Mouse (Mus musculus): ENCODE measurements around the gene Exoc3l.

The Exoc3l gene

DNA sequence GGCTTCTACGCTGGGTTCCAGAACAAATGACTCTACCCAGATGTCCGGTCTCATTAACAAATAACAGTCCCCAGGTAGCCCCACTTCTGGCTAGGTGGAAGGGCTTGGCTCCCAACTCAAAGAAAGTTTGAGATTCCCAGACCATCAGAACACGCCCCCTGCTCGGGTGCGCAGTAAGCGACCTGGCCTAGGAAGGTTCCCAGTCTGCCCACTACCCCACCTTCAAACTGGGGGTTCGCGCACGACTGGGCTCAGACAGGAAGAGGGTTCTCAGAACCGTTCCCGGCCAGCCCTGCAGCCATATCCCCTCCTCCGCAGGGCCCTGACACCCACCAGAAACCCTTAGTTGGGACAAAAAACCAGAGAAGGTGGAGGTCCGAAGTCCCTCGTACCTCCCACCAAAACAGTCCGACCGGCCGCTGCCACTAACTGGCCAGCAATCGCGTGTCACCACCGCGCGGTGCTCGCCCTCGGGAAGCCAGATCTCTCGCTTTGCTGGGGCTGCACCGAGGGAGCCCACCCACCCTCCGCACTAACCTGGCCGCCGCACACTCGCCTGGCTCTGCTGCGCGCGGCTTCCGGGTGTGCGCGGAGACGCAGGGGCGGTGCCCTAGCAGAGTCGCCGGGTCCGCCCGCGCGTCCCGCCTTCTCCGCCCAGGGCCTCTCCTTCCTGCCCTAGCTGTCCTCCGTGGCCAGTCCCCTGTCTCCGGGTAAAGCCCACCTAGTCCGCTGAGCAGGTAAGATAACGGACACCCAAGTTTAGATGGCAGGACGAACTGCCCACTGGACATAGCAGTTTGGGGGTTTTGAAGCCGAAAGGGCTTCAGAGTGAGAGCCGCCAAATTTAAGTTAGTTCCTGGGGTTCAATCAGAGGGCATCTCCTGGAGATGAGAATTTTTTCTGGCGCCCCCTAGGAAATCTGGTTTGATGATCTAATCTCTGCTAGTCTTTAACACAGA is 31.6 kb downstream of the Exoc3l start, which contains the start of the genes Tradd and Fbxl8:
TSS of gene Tradd (minus strand) at position 586 of the 959 bp plus-strand sequence.
TSS of gene Fbxl8 (plus strand) at position 625 of the 959 bp plus-strand sequence.
- DNase-seq: peak; percentile 82

DNA sequence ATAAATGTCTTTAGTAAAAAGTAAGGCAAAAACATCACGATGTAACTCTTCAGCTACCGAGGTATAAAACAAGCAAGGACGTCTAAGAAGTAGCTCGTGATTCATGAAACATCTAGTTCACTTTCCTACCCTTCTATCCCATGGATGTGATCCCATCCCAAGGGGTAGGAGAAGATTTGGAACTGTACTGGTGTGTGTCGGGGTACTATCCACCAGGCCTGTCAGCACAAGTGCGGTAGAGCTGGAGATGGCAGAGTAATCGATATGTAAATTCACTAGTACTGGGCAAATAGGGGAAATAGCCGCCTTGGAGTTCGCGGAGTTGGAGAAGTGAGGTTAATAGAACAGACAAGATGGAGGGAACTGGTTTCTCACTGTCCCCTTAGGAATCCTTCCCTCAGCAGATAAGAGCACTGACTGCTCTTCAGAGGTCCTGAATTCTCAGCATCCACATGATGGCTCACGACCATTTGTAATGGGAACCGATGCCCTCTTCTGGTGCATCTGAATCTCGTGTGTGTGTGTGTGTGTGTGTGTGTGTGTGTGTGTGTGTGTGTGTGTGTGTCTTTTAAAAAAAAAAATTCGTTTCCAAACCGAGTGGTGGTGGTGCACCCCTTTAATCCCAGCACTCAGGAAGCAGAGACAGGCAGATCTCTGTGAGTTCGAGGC is 32.5 kb downstream of the Exoc3l start:
- DNase-seq: peak; percentile 23

DNA sequence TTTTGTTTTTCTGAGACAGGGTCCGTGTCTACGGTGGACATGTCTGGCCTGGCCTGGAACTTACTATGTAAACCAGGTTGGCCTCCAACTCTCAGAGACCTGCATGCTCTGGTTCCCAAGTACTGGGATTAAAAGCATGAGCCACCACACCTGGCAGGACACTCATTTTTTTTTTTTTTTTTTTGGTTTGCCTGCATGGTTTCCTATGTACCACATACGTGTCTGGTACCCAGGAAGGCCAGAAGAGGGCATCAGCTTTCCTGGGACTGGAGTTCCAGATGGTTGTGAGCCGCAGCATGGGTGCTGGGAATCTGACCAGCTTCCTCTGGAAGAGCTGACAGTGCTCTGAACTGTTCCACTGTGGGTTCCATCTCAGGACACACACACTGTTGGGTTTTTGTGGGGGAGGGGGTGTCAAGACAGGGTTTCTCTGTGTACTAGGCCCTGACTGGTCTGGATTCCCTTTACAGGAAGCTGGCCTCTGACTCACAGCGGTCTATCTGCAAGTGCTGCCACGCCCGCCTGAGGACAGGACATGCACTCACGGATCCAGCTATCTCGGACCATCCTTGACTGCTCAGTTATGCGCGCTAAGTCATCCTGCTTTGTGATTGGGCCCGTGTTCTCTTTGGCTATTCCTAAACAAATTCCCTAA is 34.4 kb downstream of the Exoc3l start:
- no peak for DNase-seq

DNA sequence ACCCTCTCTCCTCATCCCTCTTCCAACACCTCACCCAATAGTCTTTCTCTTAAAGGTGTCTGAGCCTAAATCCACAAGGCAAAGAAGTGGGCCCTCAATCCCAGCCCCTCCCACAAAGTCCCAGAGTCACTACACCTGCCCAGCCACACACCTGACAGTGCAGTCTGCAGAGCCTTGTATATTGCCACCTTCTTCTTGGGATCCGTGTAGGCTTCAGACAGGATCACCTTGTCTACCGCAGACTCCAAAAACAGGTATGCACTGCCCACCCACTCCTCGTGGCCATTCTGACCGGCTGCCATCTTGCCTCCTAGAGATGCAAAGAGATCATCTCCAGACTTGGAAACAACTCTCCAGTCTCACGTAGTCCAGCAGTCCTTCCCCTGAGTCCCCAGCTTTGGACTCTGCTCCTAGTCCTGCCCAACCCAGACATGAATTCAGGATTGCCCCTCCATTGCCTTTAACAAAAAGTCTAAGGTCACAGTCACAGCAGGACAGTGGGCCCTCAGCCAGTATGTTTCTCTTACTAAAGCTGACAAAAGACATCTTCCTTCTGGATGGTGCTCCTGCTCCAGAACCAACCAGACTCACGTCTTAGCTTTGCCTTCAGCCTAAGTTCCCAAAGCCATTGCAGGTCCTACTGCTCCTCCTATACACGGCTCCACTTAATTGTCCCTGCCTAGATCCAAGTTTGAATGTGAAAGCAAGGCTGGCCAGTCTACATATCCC is 35.4 kb downstream of the Exoc3l start:
- DNase-seq: no peak

DNA sequence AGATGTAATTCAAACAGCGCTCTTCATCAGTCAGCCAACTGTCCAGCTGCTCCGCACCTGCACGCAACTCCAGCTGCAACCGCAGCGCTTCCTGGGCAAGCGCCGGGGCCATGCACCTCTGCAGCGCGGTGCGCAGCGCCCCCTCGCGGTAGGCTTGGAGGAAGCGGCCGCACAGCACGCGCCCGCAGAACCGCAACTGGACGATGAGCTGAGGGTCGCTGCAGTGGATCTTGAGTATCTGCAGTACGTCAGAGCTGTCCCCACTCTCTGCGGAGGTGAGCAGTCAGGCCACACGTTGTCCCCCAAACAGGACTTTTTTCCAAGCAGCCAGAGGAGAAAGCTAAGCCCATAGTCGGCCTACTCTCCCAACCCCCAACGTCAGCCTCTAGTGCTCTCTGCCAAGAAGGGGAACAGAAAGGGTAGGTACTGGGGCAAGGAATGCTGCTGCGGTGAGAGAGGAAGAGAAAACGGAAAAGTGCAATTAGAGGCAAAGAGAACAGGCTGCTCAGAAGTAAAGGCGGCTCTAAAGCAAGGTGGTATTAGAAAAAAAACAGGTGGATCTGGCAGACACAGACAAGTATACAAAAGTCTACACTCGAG is 36.1 kb downstream of the Exoc3l start:
- DNase-seq: peak; percentile 91

DNA sequence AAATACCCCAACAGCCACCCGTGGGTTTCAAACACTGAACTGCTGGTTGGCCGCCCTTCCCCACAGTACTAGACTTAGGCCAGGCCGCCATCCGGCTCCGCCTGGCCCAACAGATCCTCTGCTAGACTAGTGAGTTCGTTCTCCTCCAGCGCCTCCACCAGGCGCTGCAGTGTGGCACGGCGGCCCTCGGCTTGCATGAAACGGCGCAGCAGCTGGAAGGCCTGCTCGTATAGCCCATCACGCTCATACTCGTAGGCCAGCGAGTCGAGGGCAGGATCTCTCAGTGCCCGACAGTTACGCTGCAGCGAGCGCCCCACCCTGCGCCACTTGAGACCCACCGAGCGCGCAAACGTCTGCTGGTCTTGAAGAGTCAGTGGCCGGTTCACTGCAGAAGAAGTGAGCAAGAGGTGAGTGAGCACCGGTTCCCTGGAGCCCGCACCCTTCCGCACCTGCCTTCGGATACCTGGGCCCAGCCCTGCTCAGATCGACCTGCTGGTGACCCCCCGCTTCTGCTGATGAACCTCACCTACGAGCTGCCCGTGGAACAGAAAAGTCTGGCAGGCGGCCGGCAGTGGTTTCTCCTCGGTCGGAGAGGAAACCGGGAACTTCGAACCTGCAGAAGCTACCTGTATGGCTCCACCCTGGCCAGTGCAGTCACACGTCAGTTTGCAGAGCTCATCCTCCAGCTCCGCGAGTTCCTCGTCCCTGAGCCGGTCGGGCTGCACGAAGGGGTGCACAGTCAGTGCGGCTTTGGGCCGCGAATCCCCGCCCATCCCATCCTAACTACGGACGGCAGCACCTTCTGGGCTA is 36.8 kb downstream of the Exoc3l start:
- peak; percentile 34 for DNase-seq

DNA sequence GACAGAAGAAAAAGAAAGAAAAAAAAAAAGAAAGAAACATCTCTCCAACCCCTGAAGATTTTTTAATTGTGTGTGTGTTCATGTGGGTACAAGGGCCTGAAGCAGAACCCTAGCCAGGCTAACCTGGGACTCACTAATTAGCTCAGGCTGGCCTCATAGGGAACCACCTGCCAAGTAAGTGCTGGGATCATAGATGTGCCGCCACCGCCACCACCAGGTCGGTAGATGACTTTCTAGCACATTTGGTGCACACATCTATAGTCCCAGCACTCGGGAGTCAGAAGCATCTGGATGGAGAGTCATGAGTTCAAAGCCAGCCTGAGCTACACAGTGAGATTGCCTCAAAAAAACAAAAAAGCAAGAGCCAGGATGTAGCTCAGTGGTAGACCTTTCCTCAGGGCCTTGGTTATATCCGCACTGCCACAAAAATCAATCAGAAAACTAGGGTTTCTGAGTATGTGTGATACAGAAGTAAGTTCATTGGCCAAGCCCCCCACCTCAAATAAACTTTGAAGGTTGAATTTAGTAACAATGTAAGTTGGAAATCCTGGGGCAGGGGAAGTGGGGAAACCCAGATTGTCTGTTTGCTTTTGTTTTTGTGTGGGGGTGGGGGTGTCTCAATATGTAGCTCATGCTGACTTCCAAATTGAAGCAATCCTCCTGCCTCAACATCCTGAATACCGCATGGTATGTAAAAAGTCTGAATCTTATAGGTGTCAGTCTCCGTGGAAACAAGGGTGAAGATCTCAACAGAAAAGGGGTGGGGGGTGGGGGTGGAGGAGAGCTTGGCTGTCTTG is 38.4 kb downstream of the Exoc3l start:
- no peak for DNase-seq

DNA sequence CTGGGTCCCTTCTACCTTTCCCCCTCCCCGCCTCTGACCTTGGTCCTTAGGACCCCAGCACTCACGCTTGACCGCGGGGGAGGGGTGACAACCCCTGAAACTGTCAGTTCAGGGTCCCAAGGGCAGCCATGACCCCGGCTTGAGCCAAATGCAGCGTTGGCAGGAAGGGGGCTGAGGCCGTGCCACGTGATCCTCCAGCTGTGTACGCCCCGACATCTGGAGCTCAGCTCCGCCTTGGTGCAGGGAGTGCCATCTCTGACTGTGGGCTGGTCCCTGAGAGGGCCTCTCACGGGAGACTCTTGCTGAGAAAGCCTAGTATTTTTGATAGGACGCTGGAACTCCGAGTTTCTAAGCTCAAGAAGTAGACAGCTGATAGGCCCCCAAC is 40.9 kb downstream of the Exoc3l start, which contains the start of gene B3gnt9:
TSS of gene B3gnt9 (minus strand) at position 188 of the 385 bp plus-strand sequence.
- DNase-seq: peak; percentile 80

DNA sequence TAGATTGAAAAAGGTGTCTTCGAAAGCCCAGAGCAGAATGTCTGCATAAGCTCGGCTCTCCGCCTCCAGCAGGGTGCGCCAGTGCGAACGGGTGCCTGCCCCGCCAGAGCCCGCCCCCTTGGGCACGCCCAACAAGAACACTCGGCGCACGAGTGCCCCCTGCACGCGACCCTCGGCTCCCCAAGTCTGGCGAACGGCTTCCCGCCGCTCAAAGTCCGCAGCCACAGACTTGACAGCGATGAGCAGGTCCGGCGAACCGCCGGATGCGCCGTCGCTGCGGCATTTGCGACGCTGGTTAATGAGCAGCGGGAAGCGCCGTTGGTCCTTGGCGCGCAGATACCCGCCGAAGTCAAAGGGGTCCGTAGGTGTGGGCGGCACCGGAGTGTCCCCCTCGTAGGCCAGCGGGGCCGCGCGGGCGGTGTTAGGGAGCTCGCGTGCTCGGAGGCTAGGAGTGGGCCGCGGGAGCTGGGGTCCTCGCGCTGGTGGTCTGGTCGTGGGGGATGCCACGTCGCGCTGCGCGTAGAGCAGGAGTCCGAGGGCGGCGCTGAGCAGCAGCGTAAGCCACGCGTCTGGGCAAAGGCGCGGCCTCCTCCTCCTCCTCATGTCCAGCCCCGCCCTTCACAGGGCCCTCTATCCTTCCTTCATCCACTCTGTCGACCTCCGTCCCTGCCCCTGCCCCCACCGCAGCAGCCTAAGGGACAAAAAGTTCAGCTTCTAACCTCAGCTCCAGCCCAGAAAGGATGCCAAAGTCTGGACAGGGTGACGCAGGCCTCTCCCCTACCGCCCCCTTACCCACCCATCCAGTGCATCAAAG is 41.5 kb downstream of the Exoc3l start:
- DNase-seq: peak; percentile 100

DNA sequence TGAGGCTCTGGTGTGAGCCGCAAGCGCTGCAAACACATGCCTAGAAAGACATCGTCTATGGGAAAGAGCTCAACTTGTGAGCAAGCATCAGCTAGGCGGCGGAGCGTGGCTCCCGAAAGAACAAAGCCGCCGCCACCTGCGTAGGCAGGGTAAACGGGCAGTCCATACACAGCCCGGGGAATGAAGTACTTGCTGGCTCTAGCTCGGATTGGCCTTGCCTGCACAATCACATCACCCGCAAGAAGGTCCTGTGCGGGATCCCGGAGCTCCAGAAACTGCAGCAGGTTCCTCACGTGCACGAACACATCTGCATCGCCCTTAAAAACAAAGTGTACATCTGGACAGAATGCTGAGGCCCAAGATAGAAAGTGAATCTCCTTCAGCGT is 42.1 kb downstream of the Exoc3l start:
- peak; percentile 47 for DNase-seq

DNA sequence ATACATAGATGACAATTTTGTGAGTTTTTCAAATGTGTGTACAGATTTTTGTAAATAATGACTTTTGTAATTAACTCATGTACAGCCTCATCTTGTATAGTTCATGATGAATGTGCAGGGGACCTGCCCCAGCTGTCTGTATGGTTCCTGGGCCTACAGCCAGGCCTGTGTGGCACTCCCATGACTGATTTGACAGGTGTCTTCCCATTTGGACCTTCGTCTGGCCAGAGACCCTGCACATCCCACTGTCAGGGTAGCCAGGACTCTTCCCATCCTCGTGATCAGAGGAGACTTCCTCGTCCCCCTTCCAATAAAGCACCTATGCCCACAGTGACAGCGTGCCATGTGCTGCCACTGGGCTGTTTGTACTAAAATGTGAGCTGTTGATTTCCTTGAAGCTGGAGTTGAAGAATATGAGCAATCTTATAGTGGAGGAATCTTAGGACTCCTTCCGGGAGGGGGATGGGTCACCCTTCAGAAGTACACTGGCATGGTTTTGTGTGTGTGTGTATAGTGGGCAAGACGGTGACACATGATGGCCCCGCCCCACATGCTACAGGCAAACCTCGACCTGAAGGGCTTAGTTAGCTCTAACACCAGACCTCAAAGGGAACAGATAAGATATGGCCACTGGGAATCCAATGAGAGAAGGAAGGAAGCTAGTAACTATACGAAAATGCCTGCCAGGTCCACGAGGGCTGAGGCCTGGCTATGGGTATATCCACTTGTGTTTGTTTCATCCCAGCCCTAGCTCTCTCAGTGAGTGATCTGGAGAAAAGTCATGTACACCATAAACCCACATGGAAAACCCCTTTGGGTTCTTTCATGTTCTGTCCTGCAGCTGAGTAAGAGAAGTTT is 43.0 kb downstream of the Exoc3l start:
- no peak for DNase-seq

DNA sequence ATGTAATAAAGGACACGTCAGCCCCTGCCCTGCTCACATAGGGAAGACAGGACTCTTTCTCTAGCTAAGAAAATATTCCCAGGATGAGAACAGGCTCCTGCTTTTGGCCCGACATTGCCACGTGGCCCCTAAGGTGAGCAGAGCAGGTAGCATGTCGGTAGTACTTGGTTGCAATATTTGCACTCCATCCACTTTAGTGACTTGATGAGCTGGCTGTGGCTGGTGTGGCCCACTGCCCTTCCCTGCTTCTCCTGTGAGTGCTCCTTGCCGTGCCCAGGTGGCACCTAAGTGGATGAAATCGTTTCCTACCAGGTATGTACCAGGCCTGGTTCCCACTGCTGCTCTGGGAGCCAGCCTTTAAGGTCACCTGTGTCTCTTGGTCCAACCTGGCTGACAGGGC is 43.9 kb downstream of the Exoc3l start:
- no peak for DNase-seq

DNA sequence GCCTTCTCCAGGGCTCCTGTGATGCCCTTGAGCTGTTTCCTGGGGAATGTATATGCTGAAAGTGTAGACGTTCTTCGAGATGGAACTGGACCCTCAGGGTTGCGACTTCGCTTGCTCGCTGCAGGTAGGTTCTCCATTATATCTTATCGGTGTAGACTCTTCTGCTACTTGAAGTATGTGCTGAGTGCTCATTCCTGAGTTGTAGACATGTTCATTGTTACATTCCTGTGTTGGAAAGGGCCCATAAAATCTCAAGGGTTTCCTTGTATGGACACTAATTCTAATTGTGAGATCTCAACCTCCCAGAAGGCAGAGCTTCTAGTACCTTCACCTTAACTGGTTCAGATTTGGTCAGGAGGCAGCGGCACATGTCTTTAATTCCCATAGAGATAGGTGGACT is 54.9 kb downstream of the Exoc3l start:
- DNase-seq: no peak

Data from thymus, postnatal 4 days (tissue).